Mouse (Mus musculus): ENCODE data around the gene Resf1. TPM values are rescaled to one million over a fixed set of nuclear protein-coding genes. Genes with fewer than 3 reads are reported as not detected.
A peak's percentile ranks its signal among the peaks of the same experiment; 100 is the strongest.
"Not testable (repeated sequence)": the region's sequence is repeated elsewhere in the genome, so short reads cannot be mapped to it uniquely, and the experiment has no call there.

The Resf1 gene
- total RNA-seq, 2 experiments from 2014 or later: 12.9 to 18.0 TPM

- no peak for DNase-seq (ENCODE audit: extremely low spot score in 1 of 2, low spot score in 1 of 2)
Observed at GRCm38 (mm10) chr6:149343802-149344201, 34.6 kb downstream of the Resf1 start.

GRCm38 (mm10) chr6:149344372-149344771 is 35.2 kb downstream of the Resf1 start:
- DNase-seq (ENCODE audit: extremely low spot score in 1 of 2, low spot score in 1 of 2): no peak

- not testable (repeated sequence) for DNase-seq (ENCODE audit: extremely low spot score in 1 of 2, low spot score in 1 of 2)
Observed at GRCm38 (mm10) chr6:149348211-149348610, 39.0 kb downstream of the Resf1 start.

- no peak for DNase-seq (ENCODE audit: extremely low spot score in 1 of 2, low spot score in 1 of 2)
Observed at GRCm38 (mm10) chr6:149354826-149355495, 45.7 kb downstream of the Resf1 start.

- not testable (repeated sequence) for DNase-seq (ENCODE audit: extremely low spot score in 1 of 2, low spot score in 1 of 2)
Observed at GRCm38 (mm10) chr6:149355799-149356198, 46.6 kb downstream of the Resf1 start.

- no peak for DNase-seq (ENCODE audit: extremely low spot score in 1 of 2, low spot score in 1 of 2)
Observed at GRCm38 (mm10) chr6:149357155-149357554, 47.9 kb downstream of the Resf1 start.

- not testable (repeated sequence) for DNase-seq (ENCODE audit: extremely low spot score in 1 of 2, low spot score in 1 of 2)
Observed at GRCm38 (mm10) chr6:149362533-149362932, 53.3 kb downstream of the Resf1 start.

- not testable (repeated sequence) for DNase-seq (ENCODE audit: extremely low spot score in 1 of 2, low spot score in 1 of 2)
Observed at GRCm38 (mm10) chr6:149365975-149366374, 56.8 kb downstream of the Resf1 start.

GRCm38 (mm10) chr6:149366403-149366802 is 57.2 kb downstream of the Resf1 start:
- no peak for DNase-seq (ENCODE audit: extremely low spot score in 1 of 2, low spot score in 1 of 2)

GRCm38 (mm10) chr6:149374986-149375457 is 65.8 kb downstream of the Resf1 start:
- peak in 1 of 2 experiments; percentile 47 for DNase-seq (ENCODE audit: extremely low spot score in 1 of 2, low spot score in 1 of 2)

- no peak for DNase-seq (ENCODE audit: extremely low spot score in 1 of 2, low spot score in 1 of 2)
Observed at GRCm38 (mm10) chr6:149383531-149383930, 74.3 kb downstream of the Resf1 start.

Other genes with a start within 250 kb of the Resf1 start
- 10 to 100 TPM; 40.9 to 48.0 TPM for gene Dennd5b, start 207.7 kb upstream of the Resf1 start, total RNA-seq (2021)
- not detected for gene Gm10203, start 179.2 kb upstream of the Resf1 start, total RNA-seq (2021)
- 1 to 10 TPM; 2.4 to 4.5 TPM for gene Etfbkmt, start 169.6 kb upstream of the Resf1 start, total RNA-seq (2021)
- 10 to 100 TPM; 31.5 to 33.6 TPM for gene Amn1, start 120.7 kb upstream of the Resf1 start, total RNA-seq (2021)
- gene Bicd1, start 99.5 kb downstream of the Resf1 start, total RNA-seq (2021): 10 to 100 TPM; 44.1 to 58.5 TPM

Measured in layer of hippocampus, postnatal 25 days (tissue).